Comparison of ENCODE assay signal across 8 mouse cellular contexts in genomic region chr6:6216507-6217285, GRCm38 (mm10). TPM values are rescaled to one million over a fixed set of nuclear protein-coding genes. Genes with fewer than 3 reads are reported as not detected.
A peak's percentile ranks its signal among the peaks of the same experiment; 100 is the strongest.
DNase-seq lines count a peak whose midpoint lies in the region; ATAC-seq lines count a peak whose summit lies in the region.

TSS of gene Slc25a13 (minus strand) at chr6:6217173.

- H3K9me3 ChIP-seq in intestine, embryonic 14.5 days (ENCODE audit: control insufficient read depth, low read length): no peaks in the 10 kb centered on the region
- no peaks in the 10 kb centered on the region for H3K9me3 ChIP-seq in liver, embryonic 13.5 days (replicated peaks)
- H3K9me3 ChIP-seq in stomach, embryonic 16.5 days (replicated peaks; ENCODE audit: control insufficient read depth, low read length): no peaks in the 10 kb centered on the region

- peak within 1 kb of the TSS; percentile 64 for H3K27ac ChIP-seq in intestine, embryonic 14.5 days (ENCODE audit: low read depth)
- peak within 1 kb of the TSS; percentile 72 for H3K27ac ChIP-seq in liver, embryonic 13.5 days
- peak within 1 kb of the TSS; percentile 51 for H3K27ac ChIP-seq in stomach, embryonic 16.5 days (ENCODE audit: low read length)

- under 1% methylated on average over 51 of the region's 51 CpGs for WGBS in intestine, embryonic 14.5 days
- under 1% methylated on average over 51 of the region's 51 CpGs for WGBS in liver, embryonic 13.5 days (ENCODE audit: insufficient replicate concordance)
- WGBS in stomach, embryonic 16.5 days: under 1% methylated on average over 51 of the region's 51 CpGs

- DNase-seq in left cerebral cortex, adult 18-20 months (ENCODE audit: low spot score in 2 of 2): peak; percentile 20 to 29
- DNase-seq in left cerebral cortex, postnatal 14 days (ENCODE audit: low spot score in 2 of 2): no peak
- peak; percentile 47 to 51 for DNase-seq in cerebellum, postnatal 14 days
- DNase-seq in gastrocnemius, postnatal 25 days: peak; percentile 66
- DNase-seq in intestine, embryonic 14.5 days (ENCODE audit: low spot score): peak; percentile 87
- peak; percentile 75 for DNase-seq in liver, embryonic 13.5 days
- peak; percentile 38 for DNase-seq in naive thymus-derived CD4-positive, alpha-beta T cell, adult 2 months (ENCODE audit: low read depth)

- H3K4me1 ChIP-seq in intestine, embryonic 14.5 days (replicated peaks; ENCODE audit: control insufficient read depth, insufficient read depth, low read length): peaks cover 5% of the 10 kb centered on the region; the same call in 1 of the 2 replicates
- peaks cover 32% of the 10 kb centered on the region for H3K4me1 ChIP-seq in liver, embryonic 13.5 days (replicated peaks)
- peaks cover 3% of the 10 kb centered on the region; the same call in 1 of the 2 replicates for H3K4me1 ChIP-seq in stomach, embryonic 16.5 days (ENCODE audit: control insufficient read depth, insufficient read depth, low read length)

- intact Hi-C loops in left cerebral cortex, postnatal 14 days (cut with DNase I): no loop called here

- H3K36me3 ChIP-seq in intestine, embryonic 14.5 days (ENCODE audit: control insufficient read depth, insufficient read depth, low read length): no peaks in the 10 kb centered on the region
- no peaks in the 10 kb centered on the region for H3K36me3 ChIP-seq in liver, embryonic 13.5 days
- H3K36me3 ChIP-seq in stomach, embryonic 16.5 days (ENCODE audit: control insufficient read depth, insufficient read depth, low read length): no peaks in the 10 kb centered on the region

- peak within 1 kb of the TSS; percentile 73 for H3K9ac ChIP-seq in intestine, embryonic 14.5 days (ENCODE audit: low read length)
- H3K9ac ChIP-seq in liver, embryonic 13.5 days: peak within 1 kb of the TSS; percentile 83
- peak within 1 kb of the TSS; percentile 86 for H3K9ac ChIP-seq in stomach, embryonic 16.5 days (ENCODE audit: low read length)

- peak; percentile 98 for ATAC-seq in intestine, embryonic 14.5 days (replicated peaks; ENCODE audit: low FRiP score, low TSS enrichment, low read depth)
- peak; percentile 97 for ATAC-seq in liver, embryonic 13.5 days (ENCODE audit: low read depth)
- peak; percentile 92 for ATAC-seq in stomach, embryonic 16.5 days (ENCODE audit: insufficient read depth, low FRiP score)

- peak within 1 kb of the TSS; percentile 63 for H3K4me3 ChIP-seq in intestine, embryonic 14.5 days (ENCODE audit: low read depth, low read length)
- H3K4me3 ChIP-seq in liver, embryonic 13.5 days (replicated peaks): peak within 1 kb of the TSS; percentile 77
- peak within 1 kb of the TSS; percentile 84 for H3K4me3 ChIP-seq in stomach, embryonic 16.5 days (replicated peaks; ENCODE audit: low read length)

- no peaks in the 10 kb centered on the region for H3K27me3 ChIP-seq in intestine, embryonic 14.5 days (replicated peaks; ENCODE audit: control insufficient read depth, insufficient read depth, low read length)
- H3K27me3 ChIP-seq in liver, embryonic 13.5 days: no peaks in the 10 kb centered on the region; the same call in 1 of the 2 replicates
- H3K27me3 ChIP-seq in stomach, embryonic 16.5 days (ENCODE audit: control insufficient read depth, insufficient read depth, low read length): no peaks in the 10 kb centered on the region

- peak within 1 kb of the TSS; percentile 68 for H3K4me2 ChIP-seq in intestine, embryonic 14.5 days (ENCODE audit: low read length)
- H3K4me2 ChIP-seq in liver, embryonic 13.5 days: peak within 1 kb of the TSS; percentile 90
- peak within 1 kb of the TSS; percentile 95 for H3K4me2 ChIP-seq in stomach, embryonic 16.5 days (ENCODE audit: low read depth, low read length)

RNA-seq across cellular contexts. Expression of gene Slc25a13, which starts in this region (rescaled TPM):
- total RNA-seq in left cerebral cortex, adult 18-20 months (2021): 1 to 10 TPM; 2.2 to 2.9 TPM
- total RNA-seq in left cerebral cortex, postnatal 14 days (2021): 1 to 10 TPM; 1.6 to 1.9 TPM
- under 1 TPM; 0.56 to 0.64 TPM for total RNA-seq in gastrocnemius, postnatal 25 days (2021)
- polyA plus RNA-seq in intestine, embryonic 14.5 days (2014; fragmentation: Nextera tagmentation; extraction: Ambion mirVana): 37.9 and 43.1 TPM in 2 replicates
- polyA plus RNA-seq in liver, embryonic 13.5 days (2015; fragmentation: Nextera tagmentation; extraction: Ambion mirVana): 30.1 and 40.9 TPM in 2 replicates
- polyA plus RNA-seq in stomach, embryonic 16.5 days (2015; fragmentation: Nextera tagmentation; extraction: Ambion mirVana): 31.0 and 33.3 TPM in 2 replicates

Comparison
In these comparisons a context has a peak if more than half of its experiments do, and no peak if none do; other contexts are left out.
1. DNase-seq: peak in left cerebral cortex, adult 18-20 months (2 of 2), cerebellum, postnatal 14 days (2 of 2), intestine, embryonic 14.5 days (single experiment), liver, embryonic 13.5 days (single experiment) and naive thymus-derived CD4-positive, alpha-beta T cell, adult 2 months (single experiment); none in left cerebral cortex, postnatal 14 days (0 of 2).
2. Peak in DNase-seq in gastrocnemius, postnatal 25 days; RNA of the gene not detected or under 1 TPM.
3. Peak in every context shown above with its lines, with median percentiles within 50 percentile points of each other: ATAC-seq, H3K27ac ChIP-seq, H3K4me2 ChIP-seq, H3K4me3 ChIP-seq and H3K9ac ChIP-seq.